Mouse (Mus musculus) embryonic fibroblast, embryonic 13.5 days (primary cell): Measurements from ENCODE around the gene Susd2.

Experiments
- CTCF ChIP-seq: IDR thresholded peaks from 2 replicates; pipeline ENCODE4 v1.5.1; 2011; ENCODE audit warnings: mild to moderate bottlenecking, control low read depth, low read length, moderate library complexity, borderline replicate concordance; ENCODE audit not compliant: insufficient read depth
- POLR2A ChIP-seq: IDR thresholded peaks from 2 replicates; pipeline ENCODE4 v1.6.1; 2011; ENCODE audit warnings: low read depth, mild to moderate bottlenecking, control low read depth, low read length, moderate library complexity

- no peak for TF ChIP-seq CTCF
- TF ChIP-seq POLR2A: no peak
These were observed 31.8 kb upstream of the Susd2 start for GRCm38 (mm10) chr10:75675594-75675993.
